Mouse (Mus musculus): Measurements from ENCODE around the gene Eif4e3.

DNA sequence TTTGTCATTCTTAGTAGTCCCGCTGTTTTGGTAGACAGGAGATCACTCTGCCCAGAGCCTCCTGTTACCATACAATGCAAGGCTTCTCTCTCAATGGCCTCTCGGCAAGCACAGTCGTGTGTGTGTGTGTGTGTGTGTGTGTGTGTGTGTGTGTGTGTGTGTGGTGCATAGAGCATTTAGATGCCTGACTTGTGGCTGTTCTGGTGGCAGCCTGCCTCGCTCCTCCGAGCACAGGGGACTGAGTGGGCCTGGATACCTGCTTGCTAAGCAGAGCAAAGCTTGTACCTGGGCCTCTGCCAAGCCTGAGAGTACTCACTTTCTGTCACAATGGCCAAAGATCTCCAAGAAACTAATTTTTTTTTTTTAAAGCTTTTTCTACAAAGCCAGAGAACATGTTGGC is 67.3 kb downstream of the Eif4e3 start:
- TF ChIP-seq USF1 (IDR thresholded peaks at IDR 0.05; ENCODE audit: low read depth, low read length) (no peak), EP300 (IDR thresholded peaks at IDR 0.05; ENCODE audit: low read length) (no peak), HCFC1 (IDR thresholded peaks at IDR 0.05; ENCODE audit: low read depth, low read length) (no peak), JUN (IDR thresholded peaks at IDR 0.05; ENCODE audit: insufficient read depth, low read depth, low read length) (no peak), MAZ (IDR thresholded peaks at IDR 0.05; ENCODE audit: low read depth, low read length) (no peak), CHD1 (IDR thresholded peaks at IDR 0.05; ENCODE audit: low read depth, low read length) (no peak), CTCF (conservative IDR thresholded peaks at IDR 0.05 in 1 of 2, IDR thresholded peaks at IDR 0.05 in 1 of 2; ENCODE audit: low read depth in 2 of 2, low read length in 2 of 2) (no peak), POLR2A (IDR thresholded peaks at IDR 0.05; ENCODE audit: low read depth, low read length) (no peak), ZC3H11A (IDR thresholded peaks at IDR 0.05; ENCODE audit: low read depth, low read length) (no peak), PAX5 (IDR thresholded peaks at IDR 0.05; ENCODE audit: low read length) (no peak), ZNF384 (IDR thresholded peaks at IDR 0.05; ENCODE audit: low read depth, low read length) (no peak)
